Mouse (Mus musculus): ENCODE measurements around the gene Olfr330.

GRCm38 (mm10) chr11:58578636-58579035 is 44.0 kb upstream of the Olfr330 start:
- TF ChIP-seq CTCF (IDR thresholded peaks at IDR 0.05; ENCODE audit: extremely low read depth, insufficient read depth, low read length) (no peak), POLR2A (IDR thresholded peaks at IDR 0.05; ENCODE audit: extremely low read depth, insufficient read depth, low read length) (no peak)
